Mouse (Mus musculus): Measurements from ENCODE around the gene Zfhx3. TPM values are rescaled to one million over a fixed set of nuclear protein-coding genes. Genes with fewer than 3 reads are reported as not detected.

Zfhx3 gene
- total and polyA plus RNA-seq, 2 experiments from 2014 or later, result 14.9 to 15.3 TPM

GRCm38 (mm10) chr8:108583261-108583660, 640.8 kb downstream of the Zfhx3 start:
- H3K27ac ChIP-seq, result no peak overlapping the region
- no peak overlapping the region for H3K4me2 ChIP-seq (ENCODE audit: low read depth, low read length)
- no peak for DNase-seq (ENCODE audit: low spot score)
- no peak overlapping the region for H3K9ac ChIP-seq (replicated peaks; ENCODE audit: low read length)
- no peak overlapping the region for H3K4me3 ChIP-seq (ENCODE audit: low read length)
- H3K27me3 ChIP-seq (ENCODE audit: insufficient read depth, low read length), result no peaks in the 10 kb centered on the region; the same call in 1 of the 2 replicates
- no peaks in the 10 kb centered on the region for H3K9me3 ChIP-seq (ENCODE audit: low read length)
- no peak for TF ChIP-seq CTCF (IDR thresholded peaks at IDR 0.05; ENCODE audit: low read depth)
- no peaks in the 10 kb centered on the region for H3K36me3 ChIP-seq (ENCODE audit: insufficient read depth, low read length)
- 86% methylated on average over 4 of the region's 4 CpGs for WGBS
- H3K4me1 ChIP-seq (ENCODE audit: insufficient read depth, low read length), result no peaks in the 10 kb centered on the region
- no peak for ATAC-seq

DNA sequence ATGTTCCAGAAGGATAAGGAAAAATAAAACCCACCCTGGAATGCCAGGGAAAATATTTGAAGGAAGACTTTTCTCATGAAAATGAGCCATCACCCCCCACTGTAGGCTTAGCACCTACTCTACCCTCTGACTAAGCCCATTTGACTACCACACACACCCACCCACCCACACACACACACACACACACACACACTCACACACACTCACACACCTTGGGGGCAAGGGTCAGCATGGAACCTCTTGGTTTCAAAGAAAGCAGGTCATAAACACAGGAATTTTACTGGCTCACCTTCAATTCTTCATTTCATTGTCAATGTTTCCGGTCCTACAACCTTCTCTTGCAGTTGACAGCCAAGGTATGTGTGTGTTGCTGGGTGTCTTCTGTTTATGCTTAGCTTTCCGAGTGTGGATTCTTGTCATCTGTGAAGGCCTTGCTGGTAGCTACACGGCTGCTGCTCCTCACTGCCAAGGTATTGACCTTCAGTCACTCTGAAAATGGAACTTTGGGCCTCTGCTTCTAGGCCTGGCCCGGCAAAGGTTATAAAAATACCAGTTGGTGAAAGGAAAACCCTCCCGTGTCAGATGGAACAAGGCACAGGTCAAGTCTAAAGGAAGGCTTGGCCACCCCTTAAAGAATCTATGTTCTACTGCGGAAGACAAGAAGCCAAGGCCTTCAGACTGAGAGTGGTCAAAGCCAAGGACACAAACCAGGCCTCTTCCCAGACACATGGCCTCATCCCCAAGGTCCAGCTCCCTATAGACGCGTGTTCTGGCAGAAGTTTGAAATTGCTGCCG, 641.6 kb downstream of the Zfhx3 start:
- Histone ChIP-seq H3K9me3 (ENCODE audit: low read length) (no peaks in the 10 kb centered on the region), H3K27me3 (ENCODE audit: insufficient read depth, low read length) (no peaks in the 10 kb centered on the region; the same call in 1 of the 2 replicates), H3K4me1 (ENCODE audit: insufficient read depth, low read length) (no peaks in the 10 kb centered on the region), H3K4me3 (ENCODE audit: low read length) (no peak overlapping the region), H3K36me3 (ENCODE audit: insufficient read depth, low read length) (no peaks in the 10 kb centered on the region), H3K4me2 (ENCODE audit: low read depth, low read length) (no peak overlapping the region), H3K9ac (replicated peaks; ENCODE audit: low read length) (no peak overlapping the region), H3K27ac (no peak overlapping the region)
- WGBS, result 87% methylated on average over 9 of the region's 9 CpGs
- TF ChIP-seq CTCF (IDR thresholded peaks at IDR 0.05; ENCODE audit: low read depth), result no peak
- ATAC-seq (no peak), DNase-seq (ENCODE audit: low spot score) (no peak)

DNA sequence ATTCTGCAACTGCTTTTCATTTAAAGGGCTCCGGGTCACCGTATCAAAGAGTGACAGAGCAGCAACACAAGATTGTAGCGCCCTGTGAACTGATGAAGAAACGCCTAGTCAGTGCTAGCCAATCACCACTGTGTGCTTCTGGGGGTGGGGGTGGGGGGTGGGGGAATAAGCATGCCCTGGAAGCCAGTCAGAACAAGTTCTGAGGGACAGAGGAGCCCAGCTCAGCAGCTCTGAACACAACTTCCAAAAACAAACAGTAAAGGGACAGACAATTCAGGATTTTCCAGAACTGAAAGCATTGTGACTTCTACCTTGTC, 642.2 kb downstream of the Zfhx3 start:
- Histone ChIP-seq H3K27ac (no peak overlapping the region), H3K9me3 (ENCODE audit: low read length) (no peaks in the 10 kb centered on the region), H3K4me1 (ENCODE audit: insufficient read depth, low read length) (no peaks in the 10 kb centered on the region), H3K27me3 (ENCODE audit: insufficient read depth, low read length) (no peaks in the 10 kb centered on the region; the same call in 1 of the 2 replicates), H3K4me2 (ENCODE audit: low read depth, low read length) (no peak overlapping the region), H3K36me3 (ENCODE audit: insufficient read depth, low read length) (no peaks in the 10 kb centered on the region), H3K9ac (replicated peaks; ENCODE audit: low read length) (no peak overlapping the region), H3K4me3 (ENCODE audit: low read length) (no peak overlapping the region)
- 83% methylated on average over 4 of the region's 4 CpGs for WGBS
- ATAC-seq (no peak), DNase-seq (ENCODE audit: low spot score) (no peak)
- TF ChIP-seq CTCF (IDR thresholded peaks at IDR 0.05; ENCODE audit: low read depth), result no peak

GRCm38 (mm10) chr8:108591037-108591436, 648.6 kb downstream of the Zfhx3 start:
- WGBS, result 94% methylated on average over 7 of the region's 7 CpGs
- no peak for TF ChIP-seq CTCF (IDR thresholded peaks at IDR 0.05; ENCODE audit: low read depth)
- 0 out of 2 replicates have a peak, but pooled peaks cover 5% of the 10 kb centered on the region for H3K4me1 ChIP-seq (ENCODE audit: insufficient read depth, low read length)
- DNase-seq (ENCODE audit: low spot score), result no peak
- no peak for ATAC-seq
- no peak overlapping the region for H3K4me3 ChIP-seq (ENCODE audit: low read length)
- no peaks in the 10 kb centered on the region for H3K9me3 ChIP-seq (ENCODE audit: low read length)
- no peak overlapping the region for H3K4me2 ChIP-seq (ENCODE audit: low read depth, low read length)
- no peaks in the 10 kb centered on the region for H3K36me3 ChIP-seq (ENCODE audit: insufficient read depth, low read length)
- no peaks in the 10 kb centered on the region for H3K27me3 ChIP-seq (ENCODE audit: insufficient read depth, low read length)
- H3K27ac ChIP-seq, result no peak overlapping the region
- H3K9ac ChIP-seq (replicated peaks; ENCODE audit: low read length), result no peak overlapping the region

DNA sequence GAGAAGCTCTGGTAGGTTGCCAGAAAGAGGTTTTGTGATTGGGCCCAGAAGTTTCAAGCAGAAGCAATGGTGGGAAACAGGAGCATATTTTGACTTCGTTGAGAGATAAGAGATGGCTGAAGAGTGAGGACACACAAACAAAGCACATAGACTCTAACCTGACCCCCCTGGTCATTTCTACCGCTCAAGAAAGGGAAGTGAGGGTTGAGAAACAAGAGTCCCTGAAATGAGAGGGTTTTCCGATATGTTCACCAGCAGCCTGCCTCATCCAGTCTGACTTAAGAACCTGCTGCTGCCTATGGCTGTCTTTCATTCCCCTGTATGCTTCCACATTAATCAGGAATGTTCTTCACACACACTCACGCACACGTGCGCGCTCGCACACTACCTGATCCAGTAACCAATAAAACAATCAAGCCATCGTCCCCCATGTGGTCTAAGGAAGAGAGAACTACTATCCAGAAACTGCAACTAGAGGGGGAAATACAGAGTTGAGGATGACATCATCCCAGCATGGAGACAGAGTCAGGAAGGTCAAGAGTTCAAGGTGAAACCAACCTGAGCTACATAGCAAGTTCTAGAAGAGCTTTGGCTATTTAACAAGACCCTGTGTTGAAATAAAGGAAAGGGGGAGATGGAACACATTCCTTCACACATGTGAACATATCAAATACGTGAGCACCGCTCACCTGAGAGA, 649.7 kb downstream of the Zfhx3 start:
- DNase-seq (ENCODE audit: low spot score) (no peak), ATAC-seq (no peak)

DNA sequence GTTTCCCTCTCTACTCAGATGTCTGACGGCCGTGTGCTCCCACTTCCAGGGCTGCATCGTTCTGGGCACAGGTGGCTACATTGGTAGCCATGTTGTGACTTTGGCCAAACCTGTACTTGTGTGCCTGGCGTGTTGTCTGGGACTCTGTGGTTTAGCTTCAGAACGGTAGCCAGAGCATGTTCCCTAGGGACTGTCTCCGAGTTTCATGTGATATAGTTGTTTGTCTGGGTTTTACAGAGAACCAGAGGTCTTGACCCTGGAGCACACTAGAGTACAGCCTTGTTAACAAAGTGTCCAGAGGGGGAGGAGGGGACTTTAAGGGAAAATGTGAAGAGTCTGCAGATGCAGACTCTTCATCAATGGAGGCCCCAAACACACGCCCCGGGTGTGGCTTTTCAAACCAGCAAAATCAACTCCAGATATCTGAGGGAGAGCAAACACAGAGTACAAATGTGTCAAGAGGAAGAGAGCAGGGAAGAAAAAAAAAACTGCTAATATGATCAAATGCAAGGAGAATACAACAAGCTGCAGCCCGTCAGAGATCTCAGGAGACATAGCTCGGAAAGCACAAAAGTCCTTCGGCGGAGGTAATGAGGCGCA, 650.6 kb downstream of the Zfhx3 start:
- Histone ChIP-seq H3K27ac (no peak overlapping the region), H3K4me1 (ENCODE audit: insufficient read depth, low read length) (0 out of 2 replicates have a peak, but pooled peaks cover 5% of the 10 kb centered on the region), H3K36me3 (ENCODE audit: insufficient read depth, low read length) (no peaks in the 10 kb centered on the region), H3K4me3 (ENCODE audit: low read length) (no peak overlapping the region), H3K4me2 (ENCODE audit: low read depth, low read length) (no peak overlapping the region), H3K9me3 (ENCODE audit: low read length) (no peaks in the 10 kb centered on the region), H3K9ac (replicated peaks; ENCODE audit: low read length) (no peak overlapping the region), H3K27me3 (ENCODE audit: insufficient read depth, low read length) (no peaks in the 10 kb centered on the region)
- DNase-seq (ENCODE audit: low spot score) (no peak), ATAC-seq (no peak)
- WGBS, result 63% methylated on average over 13 of the region's 13 CpGs
- TF ChIP-seq CTCF (IDR thresholded peaks at IDR 0.05; ENCODE audit: low read depth), result no peak

More for the DNA sequence above, 649.7 kb downstream of the Zfhx3 start:
- Histone ChIP-seq H3K4me3 (ENCODE audit: low read length) (no peak overlapping the region), H3K27ac (no peak overlapping the region), H3K4me2 (ENCODE audit: low read depth, low read length) (no peak overlapping the region), H3K9me3 (ENCODE audit: low read length) (no peaks in the 10 kb centered on the region), H3K36me3 (ENCODE audit: insufficient read depth, low read length) (no peaks in the 10 kb centered on the region), H3K27me3 (ENCODE audit: insufficient read depth, low read length) (no peaks in the 10 kb centered on the region), H3K9ac (replicated peaks; ENCODE audit: low read length) (no peak overlapping the region), H3K4me1 (ENCODE audit: insufficient read depth, low read length) (0 out of 2 replicates have a peak, but pooled peaks cover 5% of the 10 kb centered on the region)
- no peak for TF ChIP-seq CTCF (IDR thresholded peaks at IDR 0.05; ENCODE audit: low read depth)
- 97% methylated on average over 11 of the region's 11 CpGs for WGBS

Data from hindbrain, postnatal 0 days (tissue).